Mouse (Mus musculus): Measurements from ENCODE around the gene Phpt1. TPM values are rescaled to one million over a fixed set of nuclear protein-coding genes. Genes with fewer than 3 reads are reported as not detected.
"Not testable (repeated sequence)": the region's sequence is repeated elsewhere in the genome, so short reads cannot be mapped to it uniquely, and the experiment has no call there.

Phpt1 gene
- polyA plus RNA-seq, 1 experiment from 2014 or later = 197 TPM

GRCm38 (mm10) chr2:25557964-25558360 lies 17.1 kb downstream of the Phpt1 start:
- peak overlapping the region; percentile 93 for H3K4me2 ChIP-seq
- peaks cover 11% of the 10 kb centered on the region for H3K4me1 ChIP-seq (ENCODE audit: insufficient read depth)
- no peak overlapping the region for H3K27ac ChIP-seq (ENCODE audit: low read depth)
- DNase-seq (no peak), ATAC-seq (ENCODE audit: insufficient read depth) (peak; percentile 33)
- H3K9me3 ChIP-seq (ENCODE audit: low read depth, low read length) = no peaks in the 10 kb centered on the region
- peak overlapping the region; percentile 93 for H3K4me3 ChIP-seq (ENCODE audit: low read depth, low read length)
- under 1% methylated on average over 24 of the region's 24 CpGs for WGBS
- H3K9ac ChIP-seq = peak overlapping the region; percentile 84
- H3K36me3 ChIP-seq (ENCODE audit: insufficient read depth) = peaks cover 33% of the 10 kb centered on the region
- no peak for TF ChIP-seq CTCF (IDR thresholded peaks at IDR 0.05; ENCODE audit: low read depth)
- no peaks in the 10 kb centered on the region for H3K27me3 ChIP-seq (ENCODE audit: insufficient read depth, low read length)

GRCm38 (mm10) chr2:25557221-25557963 lies 17.6 kb downstream of the Phpt1 start, which contains the start of gene Edf1:
Gene Edf1 (plus strand): TSS chr2:25557847.
- TF ChIP-seq CTCF (IDR thresholded peaks at IDR 0.05; ENCODE audit: low read depth) = no peak
- WGBS = under 1% methylated on average over 61 of the region's 61 CpGs

GRCm38 (mm10) chr2:25556296-25556695 lies 18.7 kb downstream of the Phpt1 start:
- Histone ChIP-seq H3K9ac (no peak overlapping the region), H3K4me2 (no peak overlapping the region), H3K4me1 (ENCODE audit: insufficient read depth) (peaks cover 11% of the 10 kb centered on the region), H3K36me3 (ENCODE audit: insufficient read depth) (peaks cover 16% of the 10 kb centered on the region), H3K9me3 (ENCODE audit: low read depth, low read length) (no peaks in the 10 kb centered on the region), H3K4me3 (ENCODE audit: low read depth, low read length) (no peak overlapping the region), H3K27me3 (ENCODE audit: insufficient read depth, low read length) (no peaks in the 10 kb centered on the region), H3K27ac (ENCODE audit: low read depth) (no peak overlapping the region)
- no peak for TF ChIP-seq CTCF (IDR thresholded peaks at IDR 0.05; ENCODE audit: low read depth)
- 54% methylated on average over 1 of the region's 1 CpGs for WGBS
- DNase-seq (no peak), ATAC-seq (ENCODE audit: insufficient read depth) (no peak)

More at GRCm38 (mm10) chr2:25557221-25557963, 17.6 kb downstream of the Phpt1 start, which contains the start of gene Edf1:
- H3K36me3 ChIP-seq (ENCODE audit: insufficient read depth) = peaks cover 27% of the 10 kb centered on the region
- H3K4me2 ChIP-seq = peak within 1 kb of the TSS; percentile 93
- ATAC-seq (ENCODE audit: insufficient read depth) = peak; percentile 98
- peak within 1 kb of the TSS; percentile 84 for H3K9ac ChIP-seq
- peaks cover 11% of the 10 kb centered on the region for H3K4me1 ChIP-seq (ENCODE audit: insufficient read depth)
- H3K27me3 ChIP-seq (ENCODE audit: insufficient read depth, low read length) = no peaks in the 10 kb centered on the region
- H3K9me3 ChIP-seq (ENCODE audit: low read depth, low read length) = no peaks in the 10 kb centered on the region
- DNase-seq = peak; percentile 97
- peak within 1 kb of the TSS; percentile 69 for H3K27ac ChIP-seq (ENCODE audit: low read depth)
- H3K4me3 ChIP-seq (ENCODE audit: low read depth, low read length) = peak within 1 kb of the TSS; percentile 93

GRCm38 (mm10) chr2:25555479-25555878 lies 19.5 kb downstream of the Phpt1 start:
- 45% methylated on average over 2 of the region's 2 CpGs for WGBS
- H3K36me3 ChIP-seq (ENCODE audit: insufficient read depth); H3K4me3 ChIP-seq (ENCODE audit: low read depth, low read length); H3K27me3 ChIP-seq (ENCODE audit: insufficient read depth, low read length); ATAC-seq (ENCODE audit: insufficient read depth); H3K9me3 ChIP-seq (ENCODE audit: low read depth, low read length); H3K9ac ChIP-seq; DNase-seq; H3K4me2 ChIP-seq; H3K27ac ChIP-seq (ENCODE audit: low read depth): not testable (repeated sequence)
- TF ChIP-seq CTCF (IDR thresholded peaks at IDR 0.05; ENCODE audit: low read depth) = peak; percentile 15; the same call in 1 of the 2 replicates
- peaks cover 11% of the 10 kb centered on the region for H3K4me1 ChIP-seq (ENCODE audit: insufficient read depth)

GRCm38 (mm10) chr2:25553171-25553786 lies 21.7 kb downstream of the Phpt1 start:
- not testable (repeated sequence) for H3K4me2 ChIP-seq

GRCm38 (mm10) chr2:25551186-25551585 lies 23.8 kb downstream of the Phpt1 start:
- no peak for ATAC-seq (ENCODE audit: insufficient read depth)
- DNase-seq = peak; percentile 46
- no peak overlapping the region for H3K9ac ChIP-seq
- H3K36me3 ChIP-seq (ENCODE audit: insufficient read depth) = no peaks in the 10 kb centered on the region
- no peak overlapping the region for H3K27ac ChIP-seq (ENCODE audit: low read depth)
- H3K4me2 ChIP-seq = no peak overlapping the region
- H3K27me3 ChIP-seq (ENCODE audit: insufficient read depth, low read length) = no peaks in the 10 kb centered on the region
- H3K4me1 ChIP-seq (ENCODE audit: insufficient read depth) = 0 out of 2 replicates have a peak, but pooled peaks cover under 1% of the 10 kb centered on the region
- H3K4me3 ChIP-seq (ENCODE audit: low read depth, low read length) = no peak overlapping the region
- peak; percentile 74 for TF ChIP-seq CTCF (IDR thresholded peaks at IDR 0.05; ENCODE audit: low read depth)
- H3K9me3 ChIP-seq (ENCODE audit: low read depth, low read length) = no peaks in the 10 kb centered on the region
- WGBS = 22% methylated on average over 5 of the region's 5 CpGs

More at GRCm38 (mm10) chr2:25553171-25553786, 21.7 kb downstream of the Phpt1 start:
- DNase-seq; H3K27ac ChIP-seq (ENCODE audit: low read depth); ATAC-seq (ENCODE audit: insufficient read depth); H3K36me3 ChIP-seq (ENCODE audit: insufficient read depth); H3K4me1 ChIP-seq (ENCODE audit: insufficient read depth); H3K9ac ChIP-seq; H3K9me3 ChIP-seq (ENCODE audit: low read depth, low read length); H3K4me3 ChIP-seq (ENCODE audit: low read depth, low read length); H3K27me3 ChIP-seq (ENCODE audit: insufficient read depth, low read length): not testable (repeated sequence)
- WGBS = 72% methylated on average over 4 of the region's 4 CpGs
